In the genomic region with DNA sequence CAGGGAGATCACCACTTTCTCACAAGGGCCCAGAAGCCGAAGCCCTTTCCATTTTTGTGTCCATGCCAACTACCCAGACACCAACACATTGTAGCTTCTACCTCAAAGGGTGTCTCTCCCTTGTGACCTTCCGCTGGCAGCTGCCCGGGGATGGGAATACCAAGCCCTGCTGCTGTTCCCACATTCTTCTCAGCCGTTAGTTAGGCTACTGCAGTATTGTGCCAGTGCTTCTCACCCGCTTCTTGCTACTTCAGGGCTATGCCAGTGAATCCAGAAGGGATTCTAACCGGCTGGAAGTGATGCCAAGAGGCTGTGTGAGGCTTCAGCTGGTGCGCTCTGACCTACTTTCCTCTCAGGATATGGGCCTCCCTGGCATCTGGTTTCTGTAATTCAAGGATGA, we compare ENCODE assay signal across 10 mouse cellular contexts.
DNase-seq lines count a peak whose midpoint lies in the region; ATAC-seq and TF ChIP-seq lines count a peak whose summit lies in the region.
"Had no signal": no experiment of that assay in that cellular context is flagged by ENCODE, and none has a peak within 500 bp of the region (broad histone marks: within the 10 kb centered on the region; RNA-seq: fewer than 3 reads in every experiment).

No protein-coding gene starts in this region.

- no peak for TF ChIP-seq CTCF in intestine, postnatal 0 days (IDR thresholded peaks at IDR 0.05; ENCODE audit: low read depth)

- peak; percentile 41 for DNase-seq in layer of hippocampus, adult 11-12 months (ENCODE audit: low spot score)
- DNase-seq in layer of hippocampus, adult 9-10 months (ENCODE audit: low spot score), result no peak
- DNase-seq in cerebellum, postnatal 10 days, result peak; percentile 88 to 90
- peak; percentile 25 to 40 for DNase-seq in layer of hippocampus, adult 8-10 months (ENCODE audit: low spot score in 2 of 2)
- DNase-seq in right cerebral cortex, postnatal 25 days, result peak; percentile 34
- no peak for DNase-seq in kidney, postnatal 36 days

- no peaks in the 10 kb centered on the region for H3K36me3 ChIP-seq in kidney, embryonic 16.5 days (ENCODE audit: insufficient read depth, low read length)
- H3K36me3 ChIP-seq in intestine, postnatal 0 days (ENCODE audit: control insufficient read depth, insufficient read depth), result no peaks in the 10 kb centered on the region
- H3K36me3 ChIP-seq: liver, embryonic 15.5 days had no signal

- no peaks in the 10 kb centered on the region for H3K9me3 ChIP-seq in kidney, embryonic 16.5 days (ENCODE audit: low read length)
- H3K9me3 ChIP-seq in intestine, postnatal 0 days (ENCODE audit: control insufficient read depth), result no peaks in the 10 kb centered on the region
- H3K9me3 ChIP-seq: liver, embryonic 15.5 days had no signal

- no peak overlapping the region for H3K9ac ChIP-seq in kidney, embryonic 16.5 days (replicated peaks; ENCODE audit: low read length)
- no peak overlapping the region for H3K9ac ChIP-seq in intestine, postnatal 0 days (ENCODE audit: low read depth, low read length)
- H3K9ac ChIP-seq: liver, embryonic 15.5 days had no signal

- H3K4me1 ChIP-seq in kidney, embryonic 16.5 days (ENCODE audit: insufficient read depth, low read length), result no peaks in the 10 kb centered on the region
- H3K4me1 ChIP-seq in intestine, postnatal 0 days (replicated peaks; ENCODE audit: control insufficient read depth, insufficient read depth, low read length), result no peaks in the 10 kb centered on the region
- H3K4me1 ChIP-seq: liver, embryonic 15.5 days had no signal

- no peaks in the 10 kb centered on the region for H3K27me3 ChIP-seq in kidney, embryonic 16.5 days (ENCODE audit: insufficient read depth, low read length)
- no peaks in the 10 kb centered on the region for H3K27me3 ChIP-seq in intestine, postnatal 0 days (replicated peaks; ENCODE audit: control insufficient read depth, insufficient read depth, low read length)
- H3K27me3 ChIP-seq: liver, embryonic 15.5 days had no signal

- no peak overlapping the region for H3K27ac ChIP-seq in kidney, embryonic 16.5 days (ENCODE audit: low read length)
- H3K27ac ChIP-seq in intestine, postnatal 0 days (ENCODE audit: low read depth, low read length), result no peak overlapping the region
- H3K27ac ChIP-seq: liver, embryonic 15.5 days had no signal

- 83% methylated on average over 7 of the region's 7 CpGs for WGBS in kidney, embryonic 16.5 days
- WGBS in intestine, postnatal 0 days, result 82% methylated on average over 7 of the region's 7 CpGs

- H3K4me2 ChIP-seq in kidney, embryonic 16.5 days (replicated peaks; ENCODE audit: low read depth, low read length), result no peak overlapping the region
- H3K4me2 ChIP-seq in intestine, postnatal 0 days (replicated peaks; ENCODE audit: low read depth), result no peak overlapping the region
- H3K4me2 ChIP-seq: liver, embryonic 15.5 days had no signal

- H3K4me3 ChIP-seq in kidney, embryonic 16.5 days (ENCODE audit: low read length), result no peak overlapping the region
- H3K4me3 ChIP-seq in intestine, postnatal 0 days (ENCODE audit: low read depth, low read length), result no peak overlapping the region
- H3K4me3 ChIP-seq: erythroblast, embryonic 14.5 days; liver, embryonic 15.5 days had no signal

- ATAC-seq in kidney, embryonic 16.5 days (ENCODE audit: low FRiP score, low TSS enrichment), result no peak
- ATAC-seq in intestine, postnatal 0 days, result no peak

Comparison
In these comparisons a context has a peak if more than half of its experiments do, and no peak if none do; other contexts are left out.
1. DNase-seq: peak in layer of hippocampus, adult 11-12 months (single experiment), cerebellum, postnatal 10 days (2 of 2), layer of hippocampus, adult 8-10 months (2 of 2) and right cerebral cortex, postnatal 25 days (single experiment); none in layer of hippocampus, adult 9-10 months (single experiment) and kidney, postnatal 36 days (0 of 2).